Mouse (Mus musculus) heart, embryonic 11.5 days (tissue): ENCODE measurements around the gene Dll4. TPM values are rescaled to one million over a fixed set of nuclear protein-coding genes. Genes with fewer than 3 reads are reported as not detected.

Source experiments
- ATAC-seq: fragments of 200-750 bp; cut with Nextera tagmentation; replicated peaks from 2 replicates; pipeline ENCODE4 v1.8.0; 2017; ENCODE audit warnings: moderate library complexity; ENCODE audit not compliant: insufficient number of reproducible peaks, low FRiP score, low TSS enrichment
- H3K27ac ChIP-seq: fragments of 300-500 bp; sonication (generic); 2 replicates; pipeline ENCODE4 v1.5.1; 2014; ENCODE audit warnings: mild to moderate bottlenecking, low read depth, low read length
- H3K27me3 ChIP-seq: fragments of 300-500 bp; sonication (generic); 2 replicates; pipeline ENCODE4 v1.6.1; 2014; ENCODE audit warnings: mild to moderate bottlenecking, low read length, mixed read lengths; ENCODE audit not compliant: control insufficient read depth, insufficient read depth
- H3K36me3 ChIP-seq: fragments of 300-500 bp; sonication (generic); 2 replicates; pipeline ENCODE4 v1.6.1; 2014; ENCODE audit warnings: mild to moderate bottlenecking, low read length, moderate library complexity, mixed read lengths; ENCODE audit not compliant: control insufficient read depth, insufficient read depth
- H3K4me1 ChIP-seq: fragments of 300-500 bp; sonication (generic); 2 replicates; pipeline ENCODE4 v1.6.1; 2014; ENCODE audit warnings: low read length; ENCODE audit not compliant: control insufficient read depth, insufficient read depth
- H3K4me2 ChIP-seq: fragments of 300-500 bp; sonication (generic); 2 replicates; pipeline ENCODE4 v1.6.1; 2014; ENCODE audit warnings: mild to moderate bottlenecking, moderate library complexity
- H3K4me3 ChIP-seq: fragments of 300-500 bp; sonication (generic); 2 replicates; pipeline ENCODE4 v1.5.1; 2014; ENCODE audit warnings: low read depth, low read length
- H3K9ac ChIP-seq: fragments of 300-500 bp; sonication (generic); 2 replicates; pipeline ENCODE4 v1.6.1; 2014; ENCODE audit warnings: mild to moderate bottlenecking, low read depth, low read length, moderate library complexity
- H3K9me3 ChIP-seq: fragments of 300-500 bp; sonication (generic); replicated peaks from 2 replicates; pipeline ENCODE4 v1.6.1; 2016; ENCODE audit warnings: low read length; ENCODE audit not compliant: control insufficient read depth
- WGBS: fragments of 180-500 bp; shearing (Covaris S2); extraction: QIAGEN DNeasy Blood & Tissue Kit; methylation state at CpG from one replicate; pipeline ENCODE4 v1.1.7; 2014; ENCODE audit not compliant: insufficient replicate concordance; 5-methylcytosine and 5-hydroxymethylcytosine counted together
- polyA plus RNA-seq: library from polyadenylated mRNA; unstranded; fragments of >200 nt; fragmentation: Nextera tagmentation; extraction: Ambion mirVana; gene quantifications from 2 replicates; pipeline ENCODE4 v1.2.1, GENCODE M21; 2014

Gene Dll4
- polyA plus RNA-seq, 1 experiment from 2014 or later = 3.7 TPM

DNA sequence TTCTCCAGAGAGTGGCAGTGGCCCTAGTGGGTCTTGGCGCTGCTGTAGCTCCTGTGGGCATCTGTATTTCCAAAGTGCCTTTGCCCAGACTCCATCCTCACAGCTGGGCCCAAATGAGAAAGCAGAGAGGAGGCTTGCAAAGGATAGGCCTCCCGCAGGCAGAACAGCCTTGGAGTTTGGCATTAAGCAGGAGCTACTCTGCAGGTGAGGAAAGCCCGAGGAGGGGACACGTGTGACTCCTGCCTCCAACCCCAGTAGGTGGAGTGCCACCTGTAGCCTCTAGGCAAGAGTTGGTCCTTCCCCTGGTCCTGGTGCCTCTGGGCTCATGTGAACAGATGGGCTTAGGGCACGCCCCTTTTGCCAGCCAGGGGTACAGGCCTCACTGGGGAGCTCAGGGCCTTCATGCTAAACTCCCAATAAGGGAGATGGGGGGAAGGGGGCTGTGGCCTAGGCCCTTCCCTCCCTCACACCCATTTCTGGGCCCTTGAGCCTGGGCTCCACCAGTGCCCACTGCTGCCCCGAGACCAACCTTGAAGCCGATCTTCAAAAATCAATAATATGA, 9.5 kb downstream of the Dll4 start:
- Histone ChIP-seq H3K27ac (no peak overlapping the region), H3K27me3 (peaks cover 27% of the 10 kb centered on the region), H3K4me2 (no peak overlapping the region), H3K9ac (no peak overlapping the region), H3K9me3 (no peaks in the 10 kb centered on the region), H3K4me3 (no peak overlapping the region), H3K36me3 (no peaks in the 10 kb centered on the region), H3K4me1 (peaks cover 6% of the 10 kb centered on the region)
- 71% methylated on average over 7 of the region's 7 CpGs for WGBS
- no peak for ATAC-seq

DNA sequence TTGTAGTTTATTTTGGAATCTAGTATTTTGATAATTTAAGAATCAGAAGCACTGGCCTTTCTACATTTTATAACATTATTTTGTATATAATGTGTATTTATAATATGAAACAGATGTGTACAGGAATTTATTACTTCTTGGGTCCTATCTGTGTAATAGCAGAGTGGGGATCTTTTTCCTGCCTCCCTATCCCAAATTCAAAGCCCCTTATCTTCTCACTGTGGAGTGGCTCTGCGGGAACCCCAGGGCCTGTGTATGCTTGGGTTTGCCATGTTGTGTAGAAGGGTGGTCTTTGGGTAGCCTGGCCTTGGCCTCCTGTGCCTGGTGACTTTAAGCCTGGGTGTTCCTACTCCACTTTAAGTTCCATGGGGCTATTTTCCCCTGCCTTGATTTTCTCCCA, 10.0 kb downstream of the Dll4 start:
- Histone ChIP-seq H3K4me2 (no peak overlapping the region), H3K9ac (no peak overlapping the region), H3K27ac (0 out of 2 replicates have a peak overlapping the region, but pooled peaks have one; percentile 50), H3K4me1 (peaks cover 6% of the 10 kb centered on the region), H3K4me3 (no peak overlapping the region), H3K27me3 (peaks cover 23% of the 10 kb centered on the region), H3K36me3 (no peaks in the 10 kb centered on the region), H3K9me3 (no peaks in the 10 kb centered on the region)
- 65% methylated on average over 1 of the region's 1 CpGs for WGBS
- no peak for ATAC-seq

DNA sequence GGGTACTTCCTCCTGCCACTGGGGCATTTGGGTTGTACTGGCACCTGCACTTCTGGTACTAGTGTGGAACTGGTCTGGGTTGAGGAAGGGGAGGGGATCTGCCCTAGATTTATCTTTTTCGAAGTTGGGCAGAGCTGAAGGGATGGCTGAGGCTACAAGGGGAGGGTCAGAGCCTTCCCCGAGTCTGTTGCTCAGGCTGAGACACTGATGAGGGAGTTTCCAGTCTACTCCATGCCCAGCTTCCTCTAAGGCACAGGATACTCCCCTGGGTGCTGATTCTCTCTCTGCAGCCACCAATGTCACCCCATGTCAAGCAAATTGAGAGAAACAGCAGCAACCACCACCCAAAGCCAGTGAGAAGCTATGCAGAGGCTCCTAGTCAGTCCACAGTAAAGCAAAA, 10.4 kb downstream of the Dll4 start:
- H3K4me3 ChIP-seq = no peak overlapping the region
- H3K9me3 ChIP-seq = no peaks in the 10 kb centered on the region
- H3K27me3 ChIP-seq = peaks cover 19% of the 10 kb centered on the region
- H3K36me3 ChIP-seq = no peaks in the 10 kb centered on the region
- H3K27ac ChIP-seq = peak overlapping the region; percentile 50; the same call in 1 of the 2 replicates
- no peak overlapping the region for H3K9ac ChIP-seq
- no peak for ATAC-seq
- H3K4me1 ChIP-seq = peaks cover 6% of the 10 kb centered on the region
- H3K4me2 ChIP-seq = peak overlapping the region; percentile 24; the same call in 1 of the 2 replicates
- 59% methylated on average over 2 of the region's 2 CpGs for WGBS

DNA sequence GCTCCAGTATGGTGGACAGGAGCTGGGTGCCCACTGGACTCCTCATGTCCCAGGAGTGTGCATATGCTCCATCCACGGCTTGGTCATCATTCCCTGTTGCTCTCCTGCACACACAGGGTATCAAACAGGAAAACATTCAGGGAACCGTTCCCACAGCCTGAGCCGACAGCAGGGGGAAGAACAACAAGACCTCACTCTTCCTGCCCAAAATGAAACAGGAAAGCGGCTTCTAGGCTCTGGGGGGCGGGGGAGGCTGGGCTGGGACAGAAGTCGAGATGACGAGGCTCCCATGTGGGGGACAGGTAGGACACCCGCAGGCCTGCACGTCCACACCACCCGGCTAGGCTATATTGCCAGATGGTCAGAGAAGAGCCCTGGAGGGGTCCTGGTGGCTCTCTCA, 10.9 kb downstream of the Dll4 start:
- Histone ChIP-seq H3K4me3 (no peak overlapping the region), H3K27ac (peak overlapping the region; percentile 50; the same call in 1 of the 2 replicates), H3K36me3 (no peaks in the 10 kb centered on the region), H3K9ac (no peak overlapping the region), H3K9me3 (no peaks in the 10 kb centered on the region), H3K4me2 (peak overlapping the region; percentile 12; the same call in 1 of the 2 replicates), H3K4me1 (peaks cover 6% of the 10 kb centered on the region), H3K27me3 (peaks cover 14% of the 10 kb centered on the region)
- 54% methylated on average over 10 of the region's 10 CpGs for WGBS
- no peak for ATAC-seq

DNA sequence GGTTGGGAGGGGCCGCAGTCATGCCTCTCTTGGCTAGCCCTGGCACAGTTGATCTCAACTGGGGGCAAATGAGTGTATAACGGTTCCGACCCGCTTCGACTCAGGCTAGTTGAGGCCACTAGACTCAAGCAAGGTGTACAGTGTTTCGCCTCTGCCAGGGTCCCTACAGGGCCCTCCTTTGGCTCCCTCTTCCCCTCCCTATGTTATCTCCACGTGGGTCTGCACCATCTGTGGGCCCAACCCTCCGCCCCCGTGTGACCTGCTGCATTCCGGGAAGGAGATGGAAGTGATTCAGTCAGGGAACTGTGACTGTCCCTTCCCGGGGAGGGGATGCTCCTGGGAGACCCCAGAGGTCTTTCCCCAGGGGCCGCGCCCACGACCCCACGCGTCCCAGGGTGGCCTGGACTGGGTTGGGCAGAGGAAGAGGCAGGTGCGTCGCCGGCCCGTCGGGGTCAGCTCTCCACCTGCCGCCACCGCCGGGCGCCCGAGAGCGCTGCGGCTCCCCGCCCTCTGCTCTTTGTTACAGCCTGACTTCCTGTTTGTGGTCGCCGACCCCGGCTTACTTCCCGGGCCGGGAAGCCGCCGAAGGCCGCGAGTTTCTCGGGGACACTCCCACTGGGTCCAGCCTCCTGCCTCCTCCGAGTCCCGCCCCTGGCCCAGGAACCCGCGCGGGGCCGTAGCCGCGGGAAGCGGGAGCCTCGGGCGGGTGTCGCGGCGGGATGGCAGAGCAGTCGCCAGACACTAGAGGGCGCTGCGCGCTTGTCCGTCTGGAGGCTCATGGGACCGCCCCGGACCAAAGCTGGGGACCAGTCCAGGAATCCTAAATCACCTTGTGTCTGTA, 12.1 kb downstream of the Dll4 start:
- 8% methylated on average over 60 of the region's 60 CpGs for WGBS
- Histone ChIP-seq H3K27me3 (0 out of 2 replicates have a peak, but pooled peaks cover 4% of the 10 kb centered on the region), H3K9me3 (no peaks in the 10 kb centered on the region), H3K4me1 (peaks cover 6% of the 10 kb centered on the region), H3K36me3 (no peaks in the 10 kb centered on the region), H3K4me3 (peak overlapping the region; percentile 59), H3K27ac (peak overlapping the region; percentile 71), H3K9ac (peak overlapping the region; percentile 77), H3K4me2 (peak overlapping the region; percentile 84)
- ATAC-seq = peak; percentile 72

DNA sequence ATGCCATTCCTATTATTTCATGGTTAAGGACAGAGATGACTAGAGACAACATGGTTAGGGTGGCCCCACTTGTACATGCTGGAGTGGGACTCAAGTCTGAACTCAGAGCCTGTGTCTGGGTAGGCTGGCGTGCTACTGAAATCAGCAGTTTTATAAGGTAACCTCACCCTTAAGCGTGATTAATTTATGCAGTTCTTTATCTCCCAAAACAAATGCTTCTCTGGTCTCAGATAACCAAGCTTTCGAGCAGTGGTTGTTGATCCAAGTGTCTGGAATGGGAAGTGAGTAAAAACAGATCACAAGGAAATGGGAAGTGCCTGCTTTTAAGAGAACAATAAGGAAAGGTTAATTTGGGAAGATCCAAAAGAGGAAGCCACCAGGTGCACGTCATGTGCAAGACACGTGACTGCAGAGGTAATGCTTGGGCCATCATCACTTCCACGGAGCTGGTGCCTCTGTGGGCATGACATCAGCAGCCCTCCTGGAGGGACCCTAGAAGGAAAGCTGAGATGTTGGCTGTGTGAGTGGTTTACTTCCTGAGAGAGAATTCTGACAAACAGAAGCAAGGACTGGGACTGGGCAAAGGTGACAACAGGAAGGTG, 19.1 kb downstream of the Dll4 start:
- H3K27me3 ChIP-seq = peaks cover 4% of the 10 kb centered on the region; the same call in 1 of the 2 replicates
- no peak overlapping the region for H3K4me2 ChIP-seq
- no peak overlapping the region for H3K27ac ChIP-seq
- H3K9ac ChIP-seq = no peak overlapping the region
- no peaks in the 10 kb centered on the region for H3K36me3 ChIP-seq
- no peaks in the 10 kb centered on the region for H3K4me1 ChIP-seq
- WGBS = 28% methylated on average over 6 of the region's 6 CpGs
- no peak overlapping the region for H3K4me3 ChIP-seq
- ATAC-seq = no peak
- H3K9me3 ChIP-seq = no peaks in the 10 kb centered on the region

DNA sequence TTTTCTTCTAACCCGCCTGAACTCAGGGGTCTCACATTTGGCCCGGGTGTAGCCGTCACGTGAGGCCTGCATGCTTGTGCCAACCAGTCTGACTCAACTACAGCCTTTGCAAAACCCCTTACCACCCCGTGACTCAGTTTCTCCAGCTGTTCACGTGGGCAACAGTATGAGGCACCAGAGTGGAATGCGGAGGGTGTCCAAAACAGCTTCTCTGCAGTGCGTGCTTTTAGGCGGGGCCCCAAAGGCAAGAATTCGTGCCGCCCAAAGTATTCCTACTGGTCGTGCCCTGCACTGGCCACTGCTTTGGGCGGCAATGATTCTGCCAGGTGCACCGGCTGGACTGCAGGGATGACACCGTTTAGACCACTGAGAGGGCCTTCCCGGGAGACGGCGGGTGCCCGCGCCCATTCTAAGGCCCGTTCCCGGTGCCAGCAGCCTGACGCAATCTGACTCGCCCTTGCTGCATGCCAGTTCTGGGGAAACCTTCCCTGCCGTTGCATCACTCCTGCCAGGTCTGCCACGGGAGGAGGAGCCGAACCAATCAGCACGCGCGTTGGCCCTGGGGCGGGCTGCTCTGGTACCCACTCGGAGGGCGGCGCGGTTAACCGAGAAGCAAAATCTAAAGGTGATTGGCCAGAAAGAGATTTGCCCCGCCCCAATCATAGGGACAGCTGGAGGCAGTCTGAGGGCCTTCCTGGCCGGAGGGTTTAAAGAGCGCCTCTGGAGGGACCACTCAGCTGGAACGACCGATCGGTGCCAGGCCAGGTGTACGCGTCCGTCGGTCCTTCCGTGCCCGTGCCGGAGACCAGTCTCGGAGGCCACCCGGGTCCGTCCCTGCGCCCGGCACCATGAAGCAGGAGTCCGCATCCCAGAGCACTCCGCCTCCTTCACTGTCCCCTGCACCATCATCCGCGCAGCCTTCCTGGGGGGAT, 25.2 kb downstream of the Dll4 start, which contains the start of gene Chac1:
TSS of gene Chac1 (plus strand) at position 675 of the 932 bp plus-strand sequence.
- ATAC-seq = peak; percentile 83
- Histone ChIP-seq H3K4me1 (no peaks in the 10 kb centered on the region), H3K27ac (no peak within 1 kb of the TSS), H3K27me3 (peaks cover 25% of the 10 kb centered on the region), H3K4me3 (peak within 1 kb of the TSS; percentile 44), H3K36me3 (no peaks in the 10 kb centered on the region), H3K9me3 (no peaks in the 10 kb centered on the region), H3K4me2 (peak within 1 kb of the TSS; percentile 65), H3K9ac (peak within 1 kb of the TSS; percentile 18)
- WGBS = 5% methylated on average over 58 of the region's 58 CpGs

DNA sequence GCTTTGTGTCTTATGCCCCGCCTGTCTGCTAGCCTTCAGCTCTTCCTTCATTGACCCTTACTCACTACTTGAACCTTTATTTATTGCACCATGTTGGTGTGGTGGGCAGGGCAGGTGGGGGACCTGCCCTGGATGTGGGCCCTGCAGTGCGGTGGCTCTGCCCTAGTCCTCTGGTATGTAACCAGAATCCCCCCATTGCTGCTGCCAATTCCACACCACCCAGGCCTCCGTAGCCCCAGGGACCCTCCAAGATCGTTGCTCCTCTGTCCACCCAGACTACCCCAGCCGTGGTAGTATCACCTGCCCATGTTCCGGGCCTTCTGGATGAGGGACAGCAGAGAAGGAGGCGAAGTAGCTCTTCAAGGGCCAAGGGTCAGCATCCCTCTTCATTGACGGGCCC, 28.1 kb downstream of the Dll4 start:
- Histone ChIP-seq H3K9me3 (no peaks in the 10 kb centered on the region), H3K4me1 (no peaks in the 10 kb centered on the region), H3K36me3 (no peaks in the 10 kb centered on the region), H3K4me2 (no peak overlapping the region), H3K9ac (no peak overlapping the region), H3K27me3 (peaks cover 25% of the 10 kb centered on the region), H3K27ac (no peak overlapping the region), H3K4me3 (no peak overlapping the region; the same call in 1 of the 2 replicates)
- no peak for ATAC-seq
- WGBS = 79% methylated on average over 8 of the region's 8 CpGs
